Mouse (Mus musculus): ENCODE data around the gene Gm13090.

The Gm13090 gene

DNA sequence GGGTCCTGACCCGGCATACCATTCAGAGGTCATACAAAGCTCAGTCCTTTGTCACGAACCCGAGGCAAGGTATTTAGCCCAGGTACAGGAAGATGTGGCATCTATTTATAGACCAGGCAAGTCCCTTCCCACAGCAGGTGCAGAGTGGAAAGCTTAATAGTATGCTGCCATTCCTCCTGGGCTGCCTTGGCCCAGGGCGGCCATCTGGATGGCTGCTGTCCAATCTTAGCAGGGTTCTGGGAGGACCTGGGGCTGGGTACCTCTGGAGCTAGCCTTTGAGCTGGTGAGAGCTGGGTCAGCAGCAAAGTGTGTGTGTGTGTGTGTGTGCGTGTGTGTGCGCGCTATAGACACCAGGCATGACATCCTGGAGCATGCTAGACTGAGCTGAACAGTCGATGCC lies 46.1 kb downstream of the Gm13090 start:
- DNase-seq (ENCODE audit: low read depth, low spot score) = no peak

DNA sequence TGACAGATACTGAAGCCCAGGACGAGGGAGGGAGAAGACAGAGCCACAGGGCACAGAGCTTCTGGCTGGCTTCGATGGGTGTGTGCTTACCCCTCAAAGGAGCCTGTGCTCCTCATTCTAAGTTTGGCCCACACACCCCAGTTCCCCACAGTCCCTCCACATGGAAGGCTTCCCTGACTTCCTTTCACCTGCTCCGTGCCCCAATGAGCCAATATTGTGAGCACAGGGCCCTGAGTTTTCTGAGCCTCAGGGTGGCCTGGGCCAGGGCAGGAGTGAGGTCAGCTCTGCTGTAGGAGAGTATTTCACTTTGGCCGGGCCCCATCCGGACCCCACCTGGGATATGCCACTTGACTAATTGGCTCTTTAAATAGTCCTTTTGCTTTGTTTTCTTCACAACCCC lies 48.3 kb downstream of the Gm13090 start:
- no peak for DNase-seq (ENCODE audit: low read depth, low spot score)

DNA sequence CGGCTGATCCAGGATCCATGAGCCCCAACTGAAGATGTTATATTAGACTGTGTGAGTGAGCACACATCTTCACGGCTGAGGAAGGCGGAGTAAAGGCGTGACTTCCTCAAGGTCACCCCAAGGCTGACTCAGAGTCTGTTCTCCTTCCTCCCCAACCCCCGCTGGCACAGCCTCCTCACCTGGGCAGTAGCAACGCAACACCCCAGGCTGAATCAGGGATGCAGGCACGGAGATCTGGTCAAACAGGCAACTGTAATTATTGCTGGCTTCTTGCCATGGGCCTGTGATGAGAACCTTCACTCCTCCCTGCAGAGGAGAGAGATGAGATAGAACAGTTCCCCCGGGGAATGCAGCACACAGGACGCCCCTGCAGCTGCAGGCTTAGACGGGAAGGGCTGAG lies 48.8 kb downstream of the Gm13090 start:
- no peak for DNase-seq (ENCODE audit: low read depth, low spot score)

DNA sequence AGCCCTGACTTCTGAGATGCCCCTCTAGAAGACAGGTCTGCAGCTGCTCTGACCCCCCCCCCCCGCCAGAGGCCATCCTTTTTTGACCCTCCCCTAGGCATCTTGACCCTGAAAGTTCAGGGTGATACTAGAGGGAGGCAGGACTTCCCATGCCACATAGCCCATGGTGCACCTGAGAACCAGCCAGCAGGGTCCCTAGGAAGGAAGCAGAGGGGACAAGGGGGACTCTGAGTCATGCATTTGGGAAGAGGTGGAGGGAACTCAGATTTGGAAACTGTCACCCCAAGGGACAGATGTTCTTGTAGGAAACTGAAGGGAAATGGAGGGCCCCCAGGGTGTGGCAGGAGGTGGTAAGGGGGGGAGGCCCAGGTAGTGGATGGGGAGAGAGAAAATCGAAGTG lies 49.2 kb downstream of the Gm13090 start:
- no peak for DNase-seq (ENCODE audit: low read depth, low spot score)

DNA sequence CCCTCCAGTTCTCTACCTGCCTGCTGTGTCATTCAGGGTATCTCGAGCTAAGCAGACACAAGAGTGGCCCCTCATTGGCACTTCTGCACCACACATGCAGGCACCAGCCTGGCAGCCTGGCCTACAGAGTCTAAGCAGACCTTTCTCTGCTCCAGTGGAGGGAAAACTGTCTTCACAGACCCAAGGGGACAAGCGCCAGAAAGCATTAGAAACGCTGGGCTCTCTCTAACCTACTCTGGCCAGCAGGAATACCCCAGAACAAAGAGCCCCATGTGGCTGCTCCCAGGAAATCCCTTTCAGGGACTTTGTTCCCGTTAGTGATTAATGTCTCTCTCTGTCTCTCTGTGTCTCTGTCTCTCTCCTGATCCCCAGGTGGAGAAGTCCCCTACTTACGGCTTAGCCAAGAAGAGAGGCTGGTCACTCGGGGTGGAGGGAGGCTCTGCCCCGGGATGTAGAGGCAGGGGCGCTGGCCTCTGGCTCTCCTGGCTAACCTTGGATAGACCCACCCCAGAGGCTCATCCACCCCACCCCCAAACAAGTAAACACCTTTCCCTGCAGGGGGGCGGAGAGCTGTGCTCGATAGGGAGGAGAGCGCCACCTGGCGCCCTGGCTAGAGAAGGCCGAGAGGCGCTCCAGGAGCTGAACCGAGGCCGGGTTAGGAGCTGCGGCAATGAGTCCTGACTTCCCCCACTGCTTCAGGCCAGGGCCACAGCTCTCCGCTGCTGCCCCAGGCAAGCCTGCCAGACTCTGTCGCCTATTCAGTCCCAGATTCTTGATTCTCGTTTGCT lies 49.9 kb downstream of the Gm13090 start:
- DNase-seq (ENCODE audit: low read depth, low spot score) = peak; percentile 66

DNA sequence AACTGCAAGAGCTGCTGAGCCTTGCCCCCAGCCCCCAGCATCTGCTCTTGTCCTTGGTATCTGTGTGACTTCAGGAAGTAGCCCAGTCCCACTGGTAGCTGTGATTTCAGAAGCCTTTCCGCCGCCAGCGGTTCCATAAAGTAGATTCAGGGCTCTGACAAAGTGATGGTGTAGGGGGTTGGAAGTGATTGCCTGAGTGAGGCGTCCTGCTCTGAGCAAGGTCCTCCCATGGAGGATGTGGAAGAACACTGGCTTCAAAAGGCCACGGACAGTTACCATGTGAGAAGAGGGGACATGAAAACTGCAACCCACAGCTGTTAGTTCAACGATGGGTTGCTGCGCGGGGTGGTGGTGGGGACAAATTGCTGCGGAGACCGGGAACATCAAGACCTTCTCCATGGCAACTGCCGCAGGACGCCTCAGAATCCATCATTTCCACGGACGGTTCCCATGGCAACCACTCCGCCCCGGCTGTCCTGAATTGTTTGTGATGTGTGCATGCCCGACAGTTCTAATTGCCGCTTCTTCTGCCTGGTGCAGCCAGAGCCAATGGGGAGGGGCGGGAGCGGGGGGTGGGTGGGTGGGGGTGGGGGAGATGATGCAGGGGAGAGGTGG lies 51.1 kb downstream of the Gm13090 start:
- DNase-seq (ENCODE audit: low read depth, low spot score) = no peak

Data from skeletal muscle tissue, adult 2 months (tissue).